26 mouse cellular contexts compared by ENCODE assay signal in the genomic region with DNA sequence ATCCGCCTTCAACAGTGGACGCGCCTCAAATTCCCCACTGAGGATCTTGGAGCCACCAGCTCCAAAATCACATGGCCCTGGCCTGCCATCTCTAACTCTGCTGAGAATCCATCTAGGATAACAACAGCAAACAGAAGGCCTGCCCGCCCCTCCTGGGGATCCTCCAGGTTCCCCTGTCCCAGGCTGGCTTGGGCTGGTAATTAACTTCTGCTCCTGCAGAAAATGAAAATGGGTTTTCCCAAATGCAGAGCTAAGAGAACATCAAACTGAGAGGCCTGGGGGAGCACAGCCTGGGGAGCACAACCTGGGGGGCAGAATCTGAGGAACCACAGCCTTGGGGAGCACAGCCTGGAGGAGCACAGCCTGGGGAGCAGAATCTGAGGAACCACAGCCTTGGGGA. TPM values are rescaled to one million over a fixed set of nuclear protein-coding genes. Genes with fewer than 3 reads are reported as not detected.
DNase-seq lines count a peak whose midpoint lies in the region; ATAC-seq lines count a peak whose summit lies in the region.
"Had no signal": no experiment of that assay in that cellular context is flagged by ENCODE, and none has a peak within 500 bp of the region (broad histone marks: within the 10 kb centered on the region; RNA-seq: fewer than 3 reads in every experiment).

No protein-coding gene starts in this region.

- peaks cover 53% of the 10 kb centered on the region for H3K4me1 ChIP-seq in hindbrain, embryonic 10.5 days (replicated peaks)
- H3K4me1 ChIP-seq in hindbrain, embryonic 13.5 days (replicated peaks), result peaks cover 21% of the 10 kb centered on the region
- H3K4me1 ChIP-seq in kidney, embryonic 15.5 days, result peaks cover 46% of the 10 kb centered on the region
- H3K4me1 ChIP-seq in midbrain, embryonic 11.5 days (ENCODE audit: control insufficient read depth, insufficient read depth, low read length), result no peaks in the 10 kb centered on the region
- H3K4me1 ChIP-seq in midbrain, embryonic 14.5 days (ENCODE audit: control insufficient read depth, insufficient read depth, low read length), result 0 out of 2 replicates have a peak, but pooled peaks cover 6% of the 10 kb centered on the region

- no peak overlapping the region for H3K9ac ChIP-seq in hindbrain, embryonic 13.5 days
- H3K9ac ChIP-seq in kidney, embryonic 15.5 days, result no peak overlapping the region
- H3K9ac ChIP-seq in midbrain, embryonic 11.5 days (ENCODE audit: low read length), result no peak overlapping the region
- H3K9ac ChIP-seq in midbrain, embryonic 14.5 days (replicated peaks; ENCODE audit: low read length), result no peak overlapping the region

- H3K9me3 ChIP-seq in hindbrain, embryonic 10.5 days, result no peaks in the 10 kb centered on the region
- H3K9me3 ChIP-seq in hindbrain, embryonic 13.5 days, result no peaks in the 10 kb centered on the region
- H3K9me3 ChIP-seq in kidney, embryonic 15.5 days (replicated peaks), result no peaks in the 10 kb centered on the region
- H3K9me3 ChIP-seq in midbrain, embryonic 11.5 days (ENCODE audit: control insufficient read depth, low read length), result no peaks in the 10 kb centered on the region
- no peaks in the 10 kb centered on the region for H3K9me3 ChIP-seq in midbrain, embryonic 14.5 days (ENCODE audit: control insufficient read depth, low read length)
- H3K9me3 ChIP-seq: G1E had no signal

- 0 out of 2 replicates have a peak overlapping the region, but pooled peaks have one; percentile 12 for H3K27ac ChIP-seq in hindbrain, embryonic 10.5 days
- H3K27ac ChIP-seq in hindbrain, embryonic 13.5 days, result no peak overlapping the region
- H3K27ac ChIP-seq in kidney, embryonic 15.5 days, result peak overlapping the region; percentile 18; the same call in 1 of the 2 replicates
- H3K27ac ChIP-seq in midbrain, embryonic 11.5 days (ENCODE audit: low read depth, low read length), result no peak overlapping the region
- no peak overlapping the region for H3K27ac ChIP-seq in midbrain, embryonic 14.5 days (replicated peaks; ENCODE audit: low read depth, low read length)

- H3K4me2 ChIP-seq in hindbrain, embryonic 13.5 days, result no peak overlapping the region
- H3K4me2 ChIP-seq in kidney, embryonic 15.5 days, result no peak overlapping the region
- H3K4me2 ChIP-seq in midbrain, embryonic 11.5 days, result no peak overlapping the region
- no peak overlapping the region for H3K4me2 ChIP-seq in midbrain, embryonic 14.5 days (ENCODE audit: low read length)

- no peak for ATAC-seq in hindbrain, embryonic 13.5 days (ENCODE audit: low FRiP score)
- ATAC-seq in kidney, embryonic 15.5 days (replicated peaks; ENCODE audit: low FRiP score), result no peak
- no peak for ATAC-seq in midbrain, embryonic 11.5 days (ENCODE audit: low FRiP score)
- no peak for ATAC-seq in midbrain, embryonic 14.5 days (ENCODE audit: low FRiP score, low TSS enrichment)
- ATAC-seq: activated CD4-positive, CD25-positive, alpha-beta regulatory T cell, adult 4 months; CD4-positive, CD25-positive, alpha-beta regulatory T cell, adult 4 months; Patski had no signal

- no peaks in the 10 kb centered on the region for H3K36me3 ChIP-seq in hindbrain, embryonic 10.5 days
- no peaks in the 10 kb centered on the region for H3K36me3 ChIP-seq in hindbrain, embryonic 13.5 days
- no peaks in the 10 kb centered on the region for H3K36me3 ChIP-seq in kidney, embryonic 15.5 days
- H3K36me3 ChIP-seq in midbrain, embryonic 11.5 days (ENCODE audit: control insufficient read depth, insufficient read depth, low read length), result no peaks in the 10 kb centered on the region
- no peaks in the 10 kb centered on the region for H3K36me3 ChIP-seq in midbrain, embryonic 14.5 days (ENCODE audit: control insufficient read depth, insufficient read depth, low read length)
- H3K36me3 ChIP-seq: G1E had no signal

- WGBS in hindbrain, embryonic 10.5 days, result 88% methylated on average over 4 of the region's 4 CpGs
- 90% methylated on average over 4 of the region's 4 CpGs for WGBS in hindbrain, embryonic 13.5 days
- 89% methylated on average over 4 of the region's 4 CpGs for WGBS in kidney, embryonic 15.5 days
- 96% methylated on average over 4 of the region's 4 CpGs for WGBS in midbrain, embryonic 11.5 days
- WGBS in midbrain, embryonic 14.5 days, result 94% methylated on average over 4 of the region's 4 CpGs

- peak; percentile 52 for DNase-seq in heart, adult 11 months
- DNase-seq in heart, postnatal 36 days, result no peak
- DNase-seq in hindbrain, embryonic 10.5 days (ENCODE audit: low spot score), result no peak
- DNase-seq in kidney, postnatal 4 days, result no peak
- peak; percentile 77 for DNase-seq in midbrain, embryonic 11.5 days (ENCODE audit: low spot score, missing footprints)
- no peak for DNase-seq in midbrain, embryonic 14.5 days
- DNase-seq: adrenal gland, adult 2 months; adrenal gland, adult 8-10 months; adrenal gland, postnatal 10 days; adrenal gland, postnatal 14 days; adrenal gland, postnatal 25 days; adrenal gland, postnatal 36 days; B cell, adult 2 months; cerebellum, adult 11 months; cerebellum, adult 11-12 months had no signal

- intact Hi-C loops in heart, postnatal 36 days (cut with DNase I), result loop anchor here (5.0 kb wide), 1 partner anchor 63 kb away; no protein-coding TSS in a partner anchor

- H3K27me3 ChIP-seq in hindbrain, embryonic 10.5 days (ENCODE audit: insufficient read depth, poor library complexity, severe bottlenecking), result no peaks in the 10 kb centered on the region; the same call in 1 of the 2 replicates
- H3K27me3 ChIP-seq in hindbrain, embryonic 13.5 days, result peaks cover 12% of the 10 kb centered on the region; the same call in 1 of the 2 replicates
- no peaks in the 10 kb centered on the region for H3K27me3 ChIP-seq in kidney, embryonic 15.5 days
- H3K27me3 ChIP-seq in midbrain, embryonic 11.5 days (ENCODE audit: control insufficient read depth, insufficient read depth, low read length), result no peaks in the 10 kb centered on the region
- no peaks in the 10 kb centered on the region for H3K27me3 ChIP-seq in midbrain, embryonic 14.5 days (ENCODE audit: control insufficient read depth, insufficient read depth, low read length)
- H3K27me3 ChIP-seq: Patski had no signal

- no peak overlapping the region for H3K4me3 ChIP-seq in hindbrain, embryonic 10.5 days
- no peak overlapping the region for H3K4me3 ChIP-seq in hindbrain, embryonic 13.5 days
- no peak overlapping the region for H3K4me3 ChIP-seq in kidney, embryonic 15.5 days (replicated peaks)
- no peak overlapping the region for H3K4me3 ChIP-seq in midbrain, embryonic 11.5 days (ENCODE audit: low read depth, low read length)
- H3K4me3 ChIP-seq in midbrain, embryonic 14.5 days (replicated peaks; ENCODE audit: low read depth, low read length), result no peak overlapping the region

RNA-seq across cellular contexts. Expression of gene Bpi, which starts 21.8 kb away (rescaled TPM):
- total RNA-seq in heart, postnatal 36 days (2021), result not detected
- not detected in 2 replicates for polyA plus RNA-seq in hindbrain, embryonic 10.5 days (2016; fragmentation: Nextera tagmentation; extraction: Ambion mirVana)
- polyA plus RNA-seq in hindbrain, embryonic 13.5 days (2015; fragmentation: Nextera tagmentation; extraction: Ambion mirVana), result not detected in 2 replicates
- polyA plus RNA-seq in kidney, embryonic 15.5 days (2015; fragmentation: Nextera tagmentation; extraction: Ambion mirVana), result 0.08 and 0.17 TPM in 2 replicates
- polyA plus RNA-seq in midbrain, embryonic 11.5 days (2014; fragmentation: Nextera tagmentation; extraction: Ambion mirVana), result not detected in 2 replicates
- not detected in 2 replicates for polyA plus RNA-seq in midbrain, embryonic 14.5 days (2014; fragmentation: Nextera tagmentation; extraction: Ambion mirVana)
- total RNA-seq: adrenal gland, adult 18-20 months; adrenal gland, adult 2 months; adrenal gland, adult 8-10 months; adrenal gland, postnatal 10 days; adrenal gland, postnatal 14 days; adrenal gland, postnatal 25 days; adrenal gland, postnatal 36 days; adrenal gland, postnatal 4 days; G1E; MEL had no signal
- polyA plus RNA-seq: activated CD4-positive, CD25-positive, alpha-beta regulatory T cell, adult 4 months; adrenal gland, adult 2 months; brain, embryonic 14.5 days; C2C12; CD4-positive, CD25-positive, alpha-beta regulatory T cell, adult 4 months; G1E had no signal

RNA-seq across cellular contexts. Expression of gene Lbp, which starts 26.6 kb away (rescaled TPM):
- total RNA-seq in heart, postnatal 36 days (2021), result 1 to 10 TPM; 6.8 to 7.2 TPM
- 2.2 and 3.4 TPM in 2 replicates for polyA plus RNA-seq in hindbrain, embryonic 10.5 days (2016; fragmentation: Nextera tagmentation; extraction: Ambion mirVana)
- polyA plus RNA-seq in hindbrain, embryonic 13.5 days (2015; fragmentation: Nextera tagmentation; extraction: Ambion mirVana), result 2.6 and 2.8 TPM in 2 replicates
- 24.7 and 27.2 TPM in 2 replicates for polyA plus RNA-seq in kidney, embryonic 15.5 days (2015; fragmentation: Nextera tagmentation; extraction: Ambion mirVana)
- polyA plus RNA-seq in midbrain, embryonic 11.5 days (2014; fragmentation: Nextera tagmentation; extraction: Ambion mirVana), result 2.3 and 2.8 TPM in 2 replicates
- 1.2 and 2.2 TPM in 2 replicates for polyA plus RNA-seq in midbrain, embryonic 14.5 days (2014; fragmentation: Nextera tagmentation; extraction: Ambion mirVana)
- total RNA-seq: G1E, MEL had no signal
- polyA plus RNA-seq: C2C12, G1E had no signal

RNA-seq across cellular contexts. Expression of gene D630003M21Rik, which starts 50.6 kb away (rescaled TPM):
- 1 to 10 TPM; 5.6 to 6.2 TPM for total RNA-seq in heart, postnatal 36 days (2021)
- polyA plus RNA-seq in hindbrain, embryonic 10.5 days (2016; fragmentation: Nextera tagmentation; extraction: Ambion mirVana), result 3.7 and 4.9 TPM in 2 replicates
- polyA plus RNA-seq in hindbrain, embryonic 13.5 days (2015; fragmentation: Nextera tagmentation; extraction: Ambion mirVana), result 2.0 and 3.1 TPM in 2 replicates
- 6.2 and 7.7 TPM in 2 replicates for polyA plus RNA-seq in kidney, embryonic 15.5 days (2015; fragmentation: Nextera tagmentation; extraction: Ambion mirVana)
- polyA plus RNA-seq in midbrain, embryonic 11.5 days (2014; fragmentation: Nextera tagmentation; extraction: Ambion mirVana), result 0.92 and 0.94 TPM in 2 replicates
- polyA plus RNA-seq in midbrain, embryonic 14.5 days (2014; fragmentation: Nextera tagmentation; extraction: Ambion mirVana), result 0.97 and 1.4 TPM in 2 replicates
- total RNA-seq: MEL had no signal
- polyA plus RNA-seq: activated CD4-positive, CD25-positive, alpha-beta regulatory T cell, adult 4 months; CD4-positive, CD25-positive, alpha-beta regulatory T cell, adult 4 months; G1E had no signal

Comparison
In these comparisons a context has a peak if more than half of its experiments do, and no peak if none do; other contexts are left out.
1. DNase-seq: peak in heart, adult 11 months (single experiment) and midbrain, embryonic 11.5 days (single experiment); none in heart, postnatal 36 days (0 of 2), hindbrain, embryonic 10.5 days (single experiment), kidney, postnatal 4 days (0 of 2) and midbrain, embryonic 14.5 days (single experiment).
2. H3K27ac ChIP-seq: peak in hindbrain, embryonic 10.5 days (single experiment) and kidney, embryonic 15.5 days (single experiment); none in hindbrain, embryonic 13.5 days (single experiment), midbrain, embryonic 11.5 days (single experiment) and midbrain, embryonic 14.5 days (single experiment).